Mouse (Mus musculus): ENCODE measurements around the gene Bnipl. TPM values are rescaled to one million over a fixed set of nuclear protein-coding genes. Genes with fewer than 3 reads are reported as not detected.

The Bnipl gene
- 0.19 and 0.68 TPM in 2 replicates for polyA plus RNA-seq (2012; rRNA removed; ENCODE audit: low replicate concordance)

GRCm38 (mm10) chr3:95250783-95251424 is at the start of gene Bnipl:
TSS of gene Bnipl (minus strand) at chr3:95251193.

GRCm38 (mm10) chr3:95281216-95282126 is 30.5 kb upstream of the Bnipl start, which contains the start of the genes Mindy1 and Prune1:
TSS of gene Mindy1 (plus strand) at chr3:95281345.
TSS of gene Prune1 (minus strand) at chr3:95282076.

GRCm38 (mm10) chr3:95241498-95241897 is 9.5 kb downstream of the Bnipl start, which contains the start of gene Gm128:
TSS of gene Gm128 (minus strand) at chr3:95241598.

GRCm38 (mm10) chr3:95231298-95232221 is 19.4 kb downstream of the Bnipl start, which contains the start of gene Mllt11:
TSS of gene Mllt11 (minus strand) at chr3:95232171.

DNA sequence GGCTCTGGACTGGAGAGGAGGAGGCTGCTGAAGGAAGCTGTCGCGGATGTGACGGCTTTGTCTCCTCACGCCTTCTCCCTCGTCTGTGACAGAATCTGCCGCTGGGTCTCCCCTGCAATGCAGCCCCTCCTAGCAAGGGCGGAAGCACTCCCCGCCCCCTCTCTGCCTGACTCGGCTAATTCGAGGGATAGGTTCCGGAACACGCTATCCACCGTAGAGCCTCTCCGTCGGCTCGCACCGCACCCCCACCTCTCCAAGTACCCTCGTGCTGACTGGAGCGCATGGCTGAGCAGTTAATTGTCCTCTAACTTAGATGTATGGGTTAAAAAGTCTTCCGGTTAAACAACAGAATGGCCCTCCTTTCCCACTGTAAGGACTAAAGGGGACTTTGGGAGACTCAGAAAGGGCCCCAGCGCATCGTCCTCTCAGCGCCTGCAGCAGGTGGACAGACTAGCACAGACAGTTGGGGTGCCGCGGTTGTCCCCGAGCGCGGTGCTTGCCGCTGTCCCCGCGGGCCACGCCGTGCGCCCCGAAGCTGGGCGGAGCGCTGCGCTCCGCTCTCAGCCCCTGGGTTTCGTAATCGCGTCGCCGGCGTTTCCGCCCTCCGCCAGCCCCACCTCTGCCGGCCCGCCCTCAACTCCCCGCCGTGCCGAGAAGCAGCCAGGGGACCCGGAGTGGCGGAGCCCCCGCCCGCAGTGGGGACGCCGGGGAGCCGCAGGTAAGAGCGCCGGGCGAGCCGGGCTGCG is 22.7 kb downstream of the Bnipl start, which contains the start of gene Cdc42se1:
Cdc42se1 (plus strand) TSS at position 585 of the 746 bp plus-strand sequence.

DNA sequence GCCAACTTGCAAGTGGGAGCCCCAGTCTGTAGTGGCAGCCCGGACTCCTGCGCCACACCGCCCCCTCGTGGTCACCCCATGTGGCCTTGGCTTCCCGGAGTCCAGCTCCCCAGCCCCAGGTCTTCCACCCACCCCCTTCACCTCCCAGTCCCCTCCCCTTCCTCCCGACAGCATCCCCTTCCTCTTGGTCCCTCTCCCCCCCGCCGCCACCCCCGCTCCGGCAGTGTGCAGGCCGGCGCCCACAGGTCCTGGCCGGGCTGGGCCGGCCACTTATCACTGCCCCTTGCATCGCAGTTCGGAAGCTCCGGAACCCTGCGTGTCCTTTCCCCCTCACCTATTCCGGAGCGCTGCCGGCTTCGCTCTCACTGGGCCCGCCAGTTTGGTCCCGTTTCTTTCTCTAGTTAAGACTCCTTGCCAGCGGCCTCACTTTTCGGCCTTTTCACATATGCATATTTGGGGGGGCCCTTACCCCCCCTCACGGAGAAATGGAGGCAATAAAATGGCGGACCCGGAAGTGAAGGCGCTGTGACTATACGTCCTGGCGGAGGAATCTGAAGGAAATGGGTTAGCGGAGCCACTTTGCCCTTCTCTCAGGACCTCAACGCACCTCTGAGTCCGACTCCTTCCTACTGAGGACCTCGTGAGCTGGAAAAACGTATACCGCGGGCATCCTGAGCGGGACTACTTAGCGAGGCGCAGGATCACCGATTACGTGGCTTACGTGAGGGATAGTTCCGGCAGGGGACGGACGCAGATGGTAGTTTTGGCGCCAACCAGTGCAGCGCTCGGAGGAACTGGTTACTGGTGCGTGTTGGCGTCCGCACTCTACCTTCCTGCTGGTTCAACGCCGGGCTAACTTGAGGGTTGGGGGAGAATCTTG is 33.5 kb downstream of the Bnipl start, which contains the start of gene Gabpb2:
Gabpb2 (minus strand) TSS at position 662 of the 880 bp plus-strand sequence.

Other genes starting within 250 kb of the Bnipl start
- 14.2 and 17.2 TPM in 2 replicates for gene Zfp687, start 235.7 kb downstream of the Bnipl start, polyA plus RNA-seq (2012; rRNA removed; ENCODE audit: low replicate concordance)
- 70.8 and 87.2 TPM in 2 replicates for gene Psmd4, start 208.6 kb downstream of the Bnipl start, polyA plus RNA-seq (2012; rRNA removed; ENCODE audit: low replicate concordance)
- 9.6 and 12.5 TPM in 2 replicates for gene Pip5k1a, start 144.3 kb downstream of the Bnipl start, polyA plus RNA-seq (2012; rRNA removed; ENCODE audit: low replicate concordance)
- 57.0 and 58.5 TPM in 2 replicates for gene Vps72, start 140.2 kb downstream of the Bnipl start, polyA plus RNA-seq (2012; rRNA removed; ENCODE audit: low replicate concordance)
- 0.53 and 1.1 TPM in 2 replicates for gene Tmod4, start 126.7 kb downstream of the Bnipl start, polyA plus RNA-seq (2012; rRNA removed; ENCODE audit: low replicate concordance)
- gene Scnm1, start 117.2 kb downstream of the Bnipl start, polyA plus RNA-seq (2012; rRNA removed; ENCODE audit: low replicate concordance): 18.5 and 29.5 TPM in 2 replicates
- gene Lysmd1, start 117.1 kb downstream of the Bnipl start, polyA plus RNA-seq (2012; rRNA removed; ENCODE audit: low replicate concordance): 2.8 and 6.1 TPM in 2 replicates
- gene Tnfaip8l2, start 108.8 kb downstream of the Bnipl start, polyA plus RNA-seq (2012; rRNA removed; ENCODE audit: low replicate concordance): 4.9 and 25.2 TPM in 2 replicates
- 3.7 and 5.7 TPM in 2 replicates for gene Sema6c, start 90.7 kb downstream of the Bnipl start, polyA plus RNA-seq (2012; rRNA removed; ENCODE audit: low replicate concordance)
- gene Gabpb2, start 33.3 kb downstream of the Bnipl start, polyA plus RNA-seq (2012; rRNA removed; ENCODE audit: low replicate concordance): 2.7 and 3.5 TPM in 2 replicates
- gene Cdc42se1, start 22.5 kb downstream of the Bnipl start, polyA plus RNA-seq (2012; rRNA removed; ENCODE audit: low replicate concordance): 49.3 and 60.2 TPM in 2 replicates
- gene Mllt11, start 19.0 kb downstream of the Bnipl start, polyA plus RNA-seq (2012; rRNA removed; ENCODE audit: low replicate concordance): 16.1 and 25.0 TPM in 2 replicates
- 0.14 and 0.21 TPM in 2 replicates for gene Gm128, start 9.6 kb downstream of the Bnipl start, polyA plus RNA-seq (2012; rRNA removed; ENCODE audit: low replicate concordance)
- gene Mindy1, start 30.2 kb upstream of the Bnipl start, polyA plus RNA-seq (2012; rRNA removed; ENCODE audit: low replicate concordance): 64.0 and 83.7 TPM in 2 replicates
- gene Prune1, start 30.9 kb upstream of the Bnipl start, polyA plus RNA-seq (2012; rRNA removed; ENCODE audit: low replicate concordance): 5.3 and 8.0 TPM in 2 replicates
- 0.54 and 0.81 TPM in 2 replicates for gene Anxa9, start 56.0 kb upstream of the Bnipl start, polyA plus RNA-seq (2012; rRNA removed; ENCODE audit: low replicate concordance)
- 39.3 and 45.5 TPM in 2 replicates for gene Cers2, start 63.6 kb upstream of the Bnipl start, polyA plus RNA-seq (2012; rRNA removed; ENCODE audit: low replicate concordance)
- gene Setdb1, start 106.0 kb upstream of the Bnipl start, polyA plus RNA-seq (2012; rRNA removed; ENCODE audit: low replicate concordance): 3.6 and 4.9 TPM in 2 replicates
- gene 4930558C23Rik, start 151.6 kb upstream of the Bnipl start, polyA plus RNA-seq (2012; rRNA removed; ENCODE audit: low replicate concordance): not detected in 2 replicates
- gene Arnt, start 183.2 kb upstream of the Bnipl start, polyA plus RNA-seq (2012; rRNA removed; ENCODE audit: low replicate concordance): 22.5 and 24.7 TPM in 2 replicates
- 0.74 and 0.92 TPM in 2 replicates for gene Ctsk, start 248.1 kb upstream of the Bnipl start, polyA plus RNA-seq (2012; rRNA removed; ENCODE audit: low replicate concordance)

Data from duodenum, adult 2 months (tissue).